Mouse (Mus musculus) myocyte (in vitro differentiated cells): ENCODE measurements around the gene Tshz2. TPM values are rescaled to one million over a fixed set of nuclear protein-coding genes. Genes with fewer than 3 reads are reported as not detected.

Source experiments
- H3K27me3 ChIP-seq: one replicate; pipeline ENCODE4 v1.6.1; 2011; ENCODE audit not compliant: control insufficient read depth, insufficient read depth, insufficient read length
- H3K36me3 ChIP-seq: one replicate; pipeline ENCODE4 v1.6.1; 2011; ENCODE audit not compliant: control insufficient read depth, insufficient read depth
- H3K4me2 ChIP-seq: one replicate; pipeline ENCODE4 v1.6.1; 2011; ENCODE audit warnings: low read depth, control low read depth
- H3K4me3 ChIP-seq: one replicate; pipeline ENCODE4 v1.5.1; 2011; ENCODE audit warnings: mild to moderate bottlenecking, control low read depth, moderate library complexity
- H3K79me2 ChIP-seq: one replicate; pipeline ENCODE4 v1.6.1; 2011; ENCODE audit not compliant: control insufficient read depth, insufficient read depth
- H3ac ChIP-seq: one replicate; pipeline ENCODE4 v1.6.1; 2011; ENCODE audit not compliant: control insufficient read depth, insufficient read length
- CEBPB ChIP-seq: IDR thresholded peaks from 2 replicates; pipeline ENCODE4 v1.6.1; 2011; ENCODE audit warnings: mild to moderate bottlenecking, moderate library complexity; ENCODE audit not compliant: poor library complexity, insufficient read depth, severe bottlenecking
- E2F4 ChIP-seq: IDR thresholded peaks from one replicate; pipeline ENCODE4 v1.6.1; 2011; ENCODE audit warnings: mild to moderate bottlenecking, control low read depth, moderate library complexity; ENCODE audit not compliant: insufficient read depth
- MAX ChIP-seq: IDR thresholded peaks from one replicate; pipeline ENCODE4 v1.6.1; 2011; ENCODE audit warnings: low read depth, mild to moderate bottlenecking, control low read depth
- MYOD1 ChIP-seq, 3 experiments: IDR thresholded peaks; one replicate each; pipeline ENCODE4 v1.6.1; 2011; ENCODE audit warnings: control low read depth in 2 of 3, low read depth in 2 of 3, mild to moderate bottlenecking in 2 of 3, moderate library complexity in 1 of 3; ENCODE audit not compliant: insufficient read length in 2 of 3, control insufficient read depth in 1 of 3
- MYOG ChIP-seq, 3 experiments: IDR thresholded peaks; one replicate each; pipeline ENCODE4 v1.6.1; 2011; ENCODE audit warnings: control low read depth in 2 of 3, low read depth in 2 of 3, mild to moderate bottlenecking in 2 of 3; ENCODE audit not compliant: insufficient read length in 2 of 3, control insufficient read depth in 1 of 3, insufficient read depth in 1 of 3
- POLR2A ChIP-seq: IDR thresholded peaks from one replicate; pipeline ENCODE4 v1.6.1; 2011; ENCODE audit warnings: low read depth, mild to moderate bottlenecking, control low read depth, moderate library complexity; ENCODE audit not compliant: insufficient read length
- POLR2AphosphoS2 ChIP-seq: IDR thresholded peaks from one replicate; pipeline ENCODE4 v1.6.1; 2011; ENCODE audit warnings: low read depth, control low read depth; ENCODE audit not compliant: insufficient read length
- REST ChIP-seq: IDR thresholded peaks from one replicate; pipeline ENCODE4 v1.6.1; 2011; ENCODE audit warnings: mild to moderate bottlenecking, control low read depth, moderate library complexity; ENCODE audit not compliant: insufficient read depth, insufficient read length
- SRF ChIP-seq: IDR thresholded peaks from one replicate; pipeline ENCODE4 v1.6.1; 2011; ENCODE audit warnings: low read depth; ENCODE audit not compliant: control insufficient read depth, insufficient read length
- TCF12 ChIP-seq: IDR thresholded peaks from one replicate; pipeline ENCODE4 v1.6.1; 2011; ENCODE audit warnings: mild to moderate bottlenecking, control low read depth; ENCODE audit not compliant: poor library complexity, insufficient read depth, severe bottlenecking
- TCF3 ChIP-seq: IDR thresholded peaks from one replicate; pipeline ENCODE4 v1.6.1; 2011; ENCODE audit warnings: low read depth, control low read depth; ENCODE audit not compliant: insufficient read length
- USF1 ChIP-seq: IDR thresholded peaks from one replicate; pipeline ENCODE4 v1.6.1; 2011; ENCODE audit warnings: low read depth, mild to moderate bottlenecking, control low read depth, moderate library complexity
- polyA plus RNA-seq: library from polyadenylated mRNA; unstranded; fragments of >200 nt; fragmentation: generic; extraction: Trizol; gene quantifications from one replicate; pipeline ENCODE4 v1.2.1, GENCODE M21; 2012; ENCODE audit warnings: missing spikeins

Gene Tshz2
- polyA plus RNA-seq, 1 experiment, result not detected

DNA sequence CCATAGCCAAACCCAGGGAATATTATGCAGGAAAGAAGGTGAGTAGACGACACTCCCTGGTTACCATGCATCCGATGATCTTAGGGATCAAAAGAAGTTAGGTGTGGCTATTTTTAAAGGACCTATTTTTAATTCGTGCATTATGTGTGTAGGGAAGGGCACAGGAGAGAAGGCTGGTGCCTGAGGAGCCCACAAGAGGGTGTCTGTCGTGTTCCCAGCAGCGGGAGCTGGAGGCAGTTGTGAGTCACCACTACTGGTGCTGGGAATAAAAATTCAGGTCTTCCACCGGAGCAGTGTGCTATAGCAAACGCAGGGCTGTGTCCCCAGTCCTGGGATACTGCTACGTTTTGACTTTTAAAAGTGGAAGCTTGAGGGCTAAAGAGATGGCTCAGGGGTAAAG lies 9.6 kb downstream of the Tshz2 start:
- no peak overlapping the region for H3K4me3 ChIP-seq
- H3ac ChIP-seq, result no peak overlapping the region
- no peaks in the 10 kb centered on the region for H3K27me3 ChIP-seq
- TF ChIP-seq TCF12 (no peak), MAX (no peak), POLR2AphosphoS2 (no peak), USF1 (no peak), MYOG (IDR thresholded peaks at IDR 0.05; ENCODE audit: control insufficient read depth in 1 of 3, insufficient read depth in 1 of 3, insufficient read length in 2 of 3, low read depth in 2 of 3) (no peak), E2F4 (no peak), POLR2A (no peak), REST (no peak), SRF (no peak), TCF3 (no peak), MYOD1 (IDR thresholded peaks at IDR 0.05; ENCODE audit: control insufficient read depth in 1 of 3, insufficient read length in 2 of 3, low read depth in 2 of 3) (no peak), CEBPB (no peak)
- no peaks in the 10 kb centered on the region for H3K79me2 ChIP-seq
- no peak overlapping the region for H3K4me2 ChIP-seq
- no peaks in the 10 kb centered on the region for H3K36me3 ChIP-seq

- no peak overlapping the region for H3K4me2 ChIP-seq
- H3K36me3 ChIP-seq, result no peaks in the 10 kb centered on the region
- TF ChIP-seq TCF12 (no peak), SRF (no peak), CEBPB (no peak), MYOG (IDR thresholded peaks at IDR 0.05; ENCODE audit: control insufficient read depth in 1 of 3, insufficient read depth in 1 of 3, insufficient read length in 2 of 3, low read depth in 2 of 3) (no peak), E2F4 (no peak), MAX (no peak), USF1 (no peak), MYOD1 (IDR thresholded peaks at IDR 0.05; ENCODE audit: control insufficient read depth in 1 of 3, insufficient read length in 2 of 3, low read depth in 2 of 3) (no peak), POLR2AphosphoS2 (no peak), REST (no peak), POLR2A (no peak), TCF3 (no peak)
- H3K4me3 ChIP-seq, result no peak overlapping the region
- no peak overlapping the region for H3ac ChIP-seq
- H3K79me2 ChIP-seq, result no peaks in the 10 kb centered on the region
- no peaks in the 10 kb centered on the region for H3K27me3 ChIP-seq
Observed at GRCm38 (mm10) chr2:169647091-169647490, 14.3 kb downstream of the Tshz2 start.

- Histone ChIP-seq H3K79me2 (no peaks in the 10 kb centered on the region), H3K4me3 (no peak overlapping the region), H3K36me3 (no peaks in the 10 kb centered on the region), H3ac (no peak overlapping the region), H3K4me2 (no peak overlapping the region), H3K27me3 (no peaks in the 10 kb centered on the region)
- TF ChIP-seq POLR2AphosphoS2, result no peak
- no peak for TF ChIP-seq SRF
- TF ChIP-seq MYOD1 (IDR thresholded peaks at IDR 0.05; ENCODE audit: control insufficient read depth in 1 of 3, insufficient read length in 2 of 3, low read depth in 2 of 3), result no peak
- TF ChIP-seq USF1, result no peak
- no peak for TF ChIP-seq MYOG (IDR thresholded peaks at IDR 0.05; ENCODE audit: control insufficient read depth in 1 of 3, insufficient read depth in 1 of 3, insufficient read length in 2 of 3, low read depth in 2 of 3)
- TF ChIP-seq CEBPB, result no peak
- no peak for TF ChIP-seq TCF12
- no peak for TF ChIP-seq POLR2A
- no peak for TF ChIP-seq MAX
- TF ChIP-seq TCF3, result no peak
Observed at GRCm38 (mm10) chr2:169649262-169649885, 16.6 kb downstream of the Tshz2 start.

DNA sequence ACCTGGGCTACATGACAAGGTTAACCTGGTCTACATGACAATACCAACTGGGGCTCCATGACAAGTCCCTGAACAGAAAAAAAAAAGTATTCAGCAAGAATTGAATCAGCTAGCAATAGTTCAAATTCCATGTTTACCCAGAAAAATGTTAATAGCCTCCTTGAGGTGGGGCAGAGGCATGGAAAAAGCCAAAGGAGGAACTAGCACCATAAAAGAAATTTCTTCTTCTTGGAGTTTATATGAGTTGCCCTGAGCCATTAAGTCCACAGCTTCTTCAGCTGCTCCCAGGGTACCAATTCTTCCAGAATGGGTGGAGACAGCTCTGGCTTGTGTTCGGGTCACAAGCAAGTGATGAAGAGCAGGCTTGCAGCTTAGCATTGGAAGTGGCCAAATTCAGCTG lies 20.5 kb downstream of the Tshz2 start:
- no peaks in the 10 kb centered on the region for H3K27me3 ChIP-seq

More for the DNA sequence above, 20.5 kb downstream of the Tshz2 start:
- Histone ChIP-seq H3ac (no peak overlapping the region), H3K4me2 (no peak overlapping the region), H3K36me3 (no peaks in the 10 kb centered on the region), H3K79me2 (no peaks in the 10 kb centered on the region), H3K4me3 (no peak overlapping the region)
- no peak for TF ChIP-seq POLR2A
- no peak for TF ChIP-seq MAX
- TF ChIP-seq POLR2AphosphoS2, result no peak
- no peak for TF ChIP-seq REST
- no peak for TF ChIP-seq TCF3
- no peak for TF ChIP-seq MYOG (IDR thresholded peaks at IDR 0.05; ENCODE audit: control insufficient read depth in 1 of 3, insufficient read depth in 1 of 3, insufficient read length in 2 of 3, low read depth in 2 of 3)
- no peak for TF ChIP-seq CEBPB
- no peak for TF ChIP-seq USF1
- no peak for TF ChIP-seq MYOD1 (IDR thresholded peaks at IDR 0.05; ENCODE audit: control insufficient read depth in 1 of 3, insufficient read length in 2 of 3, low read depth in 2 of 3)
- TF ChIP-seq E2F4, result no peak
- no peak for TF ChIP-seq SRF
- TF ChIP-seq TCF12, result no peak
